Mouse (Mus musculus) hindbrain, embryonic 10.5 days (tissue): Measurements from ENCODE around the gene Zfp148. TPM values are rescaled to one million over a fixed set of nuclear protein-coding genes. Genes with fewer than 3 reads are reported as not detected.
A peak's percentile ranks its signal among the peaks of the same experiment; 100 is the strongest.
"Not testable (repeated sequence)": the region's sequence is repeated elsewhere in the genome, so short reads cannot be mapped to it uniquely, and the experiment has no call there.

Experiments
- DNase-seq: peaks from one replicate; pipeline ENCODE4 v3.0.0-alpha.2; 2017; ENCODE audit warnings: low spot score
- H3K27ac ChIP-seq: fragments of 300-500 bp; sonication (generic); 2 replicates; pipeline ENCODE4 v1.5.1; 2016; ENCODE audit warnings: mild to moderate bottlenecking, moderate library complexity
- H3K27me3 ChIP-seq: fragments of 300-500 bp; sonication (generic); 2 replicates; pipeline ENCODE4 v1.6.1; 2016; ENCODE audit warnings: mild to moderate bottlenecking; ENCODE audit not compliant: poor library complexity, insufficient read depth, severe bottlenecking
- H3K36me3 ChIP-seq: fragments of 300-500 bp; sonication (generic); 2 replicates; pipeline ENCODE4 v1.6.1; 2016; ENCODE audit warnings: mild to moderate bottlenecking, moderate library complexity
- H3K4me1 ChIP-seq: fragments of 300-500 bp; sonication (generic); replicated peaks from 2 replicates; pipeline ENCODE4 v1.6.1; 2016; ENCODE audit warnings: mild to moderate bottlenecking
- H3K4me3 ChIP-seq: fragments of 300-500 bp; sonication (generic); 2 replicates; pipeline ENCODE4 v1.5.1; 2016; ENCODE audit warnings: mild to moderate bottlenecking, moderate library complexity
- H3K9me3 ChIP-seq: fragments of 300-500 bp; sonication (generic); 2 replicates; pipeline ENCODE4 v1.6.1; 2016; ENCODE audit warnings: mild to moderate bottlenecking, moderate library complexity
- WGBS: fragments of 180-500 bp; shearing (Covaris S2); methylation state at CpG from one replicate; pipeline ENCODE4 v1.1.7; 2016; 5-methylcytosine and 5-hydroxymethylcytosine counted together
- polyA plus RNA-seq: library from polyadenylated mRNA; unstranded; fragments of >200 nt; fragmentation: Nextera tagmentation; extraction: Ambion mirVana; gene quantifications from 2 replicates; pipeline ENCODE4 v1.2.1, GENCODE M21; 2016

Zfp148 gene
- polyA plus RNA-seq, 1 experiment from 2014 or later = 38.8 TPM

DNA sequence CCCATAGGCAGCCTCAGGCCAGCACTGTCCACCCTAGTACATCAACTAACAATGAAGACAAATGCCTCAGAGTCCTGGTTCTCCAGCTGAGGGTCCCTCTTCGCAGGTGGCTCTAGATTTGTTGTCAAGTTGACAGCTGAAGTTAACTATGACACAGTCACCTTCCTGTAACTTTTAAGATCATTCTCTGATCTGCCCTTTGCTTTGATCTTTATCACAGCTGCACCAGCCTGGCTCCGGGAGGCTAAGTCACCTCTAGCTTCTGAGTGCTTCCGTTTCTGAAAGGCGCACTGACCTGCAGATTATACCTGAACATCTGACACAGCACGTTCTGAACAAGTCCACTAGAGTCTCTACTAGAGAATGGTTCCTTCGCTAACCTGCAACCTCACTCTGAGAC is 22.8 kb upstream of the Zfp148 start:
- WGBS = 88% methylated on average over 6 of the region's 6 CpGs
- H3K4me3 ChIP-seq = no peak overlapping the region
- H3K27me3 ChIP-seq = no peaks in the 10 kb centered on the region
- peaks cover 3% of the 10 kb centered on the region; the same call in 1 of the 2 replicates for H3K9me3 ChIP-seq
- H3K4me1 ChIP-seq = peaks cover 12% of the 10 kb centered on the region; the same call in 1 of the 2 replicates
- no peak for DNase-seq
- H3K36me3 ChIP-seq = no peaks in the 10 kb centered on the region
- no peak overlapping the region for H3K27ac ChIP-seq

DNA sequence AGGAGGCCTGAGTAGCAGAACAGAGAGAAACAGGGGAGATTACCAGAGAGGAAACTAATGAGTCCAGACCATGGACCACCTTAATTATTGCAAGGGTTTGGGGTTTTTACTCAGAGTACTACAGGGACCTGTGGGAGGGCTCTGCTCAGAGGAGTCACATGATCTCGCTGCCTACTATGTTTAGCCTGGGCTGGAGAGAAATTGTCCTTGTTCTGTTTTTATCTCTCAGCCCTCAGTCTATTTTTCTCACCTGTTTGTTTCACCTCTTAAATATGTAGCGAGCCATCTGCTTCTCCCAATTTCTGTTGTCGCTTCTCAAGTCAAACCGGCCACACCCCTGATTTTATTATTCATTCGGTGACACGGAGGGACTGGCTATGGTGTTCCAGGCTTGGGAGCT is 14.9 kb upstream of the Zfp148 start:
- no peak overlapping the region for H3K4me3 ChIP-seq
- no peak for DNase-seq
- 88% methylated on average over 6 of the region's 6 CpGs for WGBS
- H3K4me1 ChIP-seq = peaks cover 13% of the 10 kb centered on the region; the same call in 1 of the 2 replicates
- H3K36me3 ChIP-seq = no peaks in the 10 kb centered on the region
- peaks cover 6% of the 10 kb centered on the region; the same call in 1 of the 2 replicates for H3K9me3 ChIP-seq
- no peak overlapping the region for H3K27ac ChIP-seq
- no peaks in the 10 kb centered on the region for H3K27me3 ChIP-seq

DNA sequence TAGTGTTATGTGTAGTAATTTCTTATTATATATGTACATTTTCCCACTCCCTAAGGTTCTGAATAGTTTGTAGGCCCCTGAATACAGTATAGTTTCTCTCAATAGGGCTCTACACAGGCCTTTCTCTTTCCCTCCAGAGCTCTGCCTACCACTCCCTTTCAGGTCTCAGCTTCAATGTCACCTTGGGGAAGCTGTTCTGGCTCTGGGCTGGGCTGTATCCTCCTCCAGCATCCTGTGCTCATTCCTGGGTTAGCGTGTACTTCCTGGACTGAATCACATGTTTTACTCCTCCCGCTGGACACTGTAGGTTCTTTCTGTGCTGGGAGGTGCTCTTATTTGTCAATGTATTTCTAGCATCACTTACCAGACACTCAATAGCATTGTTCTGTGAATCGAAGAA is 12.0 kb upstream of the Zfp148 start:
- H3K9me3 ChIP-seq = no peaks in the 10 kb centered on the region
- 0 out of 2 replicates have a peak, but pooled peaks cover 3% of the 10 kb centered on the region for H3K4me1 ChIP-seq
- H3K27me3 ChIP-seq = no peaks in the 10 kb centered on the region
- DNase-seq = no peak
- no peaks in the 10 kb centered on the region for H3K36me3 ChIP-seq
- H3K27ac ChIP-seq = no peak overlapping the region
- H3K4me3 ChIP-seq = no peak overlapping the region
- 80% methylated on average over 3 of the region's 3 CpGs for WGBS

DNA sequence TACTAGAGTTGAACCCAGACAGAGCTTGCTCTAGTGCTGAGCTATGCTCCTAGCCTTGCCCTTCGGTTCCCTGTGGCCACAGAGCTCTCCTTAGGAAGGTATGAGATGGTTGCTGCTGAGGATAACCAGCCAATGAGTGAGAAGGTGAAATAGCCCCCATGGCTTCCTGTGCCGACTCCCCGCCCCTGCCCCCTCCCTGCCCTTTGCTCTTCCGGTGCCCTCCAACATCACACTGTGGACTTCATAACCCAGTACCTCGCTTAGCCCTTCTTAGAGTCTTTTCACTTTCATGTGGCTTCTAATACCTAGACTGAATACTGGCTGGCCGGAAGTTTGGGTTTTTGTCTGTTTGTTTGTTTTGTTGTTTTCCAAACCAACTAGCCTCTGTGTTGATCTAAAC is 9.8 kb upstream of the Zfp148 start:
- Histone ChIP-seq H3K4me3 (no peak overlapping the region), H3K9me3 (no peaks in the 10 kb centered on the region), H3K4me1 (0 out of 2 replicates have a peak, but pooled peaks cover 3% of the 10 kb centered on the region), H3K27ac (no peak overlapping the region), H3K27me3 (no peaks in the 10 kb centered on the region), H3K36me3 (no peaks in the 10 kb centered on the region)
- 68% methylated on average over 6 of the region's 6 CpGs for WGBS
- DNase-seq = no peak

DNA sequence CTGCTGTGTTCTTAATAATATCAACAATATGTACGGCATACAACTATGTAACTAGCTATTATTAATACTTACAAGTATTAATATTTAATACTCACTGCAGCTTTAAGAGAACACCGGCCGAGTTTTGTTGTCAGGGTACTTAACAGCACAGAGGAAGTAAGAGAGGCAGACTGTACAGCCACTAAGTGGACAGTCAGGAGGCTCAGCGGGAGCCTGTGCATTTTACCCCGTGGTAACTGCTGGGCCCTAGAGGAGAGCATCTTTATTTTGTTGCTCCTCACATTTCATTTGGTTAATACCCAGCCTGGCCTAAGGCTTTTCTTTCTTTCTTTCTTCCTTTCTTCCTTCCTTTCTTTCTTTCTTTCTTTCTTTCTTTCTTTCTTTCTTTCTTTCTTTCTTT is 8.0 kb upstream of the Zfp148 start:
- no peaks in the 10 kb centered on the region for H3K9me3 ChIP-seq
- H3K27ac ChIP-seq = no peak overlapping the region
- H3K36me3 ChIP-seq = no peaks in the 10 kb centered on the region
- 0 out of 2 replicates have a peak, but pooled peaks cover 3% of the 10 kb centered on the region for H3K4me1 ChIP-seq
- H3K4me3 ChIP-seq = no peak overlapping the region
- 82% methylated on average over 5 of the region's 5 CpGs for WGBS
- DNase-seq = no peak
- H3K27me3 ChIP-seq = no peaks in the 10 kb centered on the region

DNA sequence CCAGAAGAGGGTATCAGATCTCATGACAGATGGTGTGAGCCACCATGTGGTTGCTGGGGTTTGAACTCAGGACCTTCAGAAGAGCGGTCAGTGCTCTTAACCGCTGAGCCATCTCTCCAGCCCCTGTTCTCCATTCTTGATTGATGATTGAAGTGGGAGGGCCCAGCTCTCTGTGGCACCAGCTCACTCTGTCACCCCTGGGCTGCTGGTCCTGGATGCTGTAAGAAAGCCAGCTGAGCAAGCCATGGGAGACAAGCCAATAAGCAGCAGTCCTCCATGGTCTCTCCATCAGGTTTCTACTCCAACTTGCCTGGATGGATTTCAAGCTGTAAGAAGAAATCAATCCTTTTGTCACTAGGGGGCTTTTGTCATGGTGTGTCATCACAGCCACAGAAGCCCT is 7.3 kb upstream of the Zfp148 start:
- H3K36me3 ChIP-seq = no peaks in the 10 kb centered on the region
- H3K27me3 ChIP-seq = no peaks in the 10 kb centered on the region
- no peak overlapping the region for H3K27ac ChIP-seq
- no peaks in the 10 kb centered on the region for H3K9me3 ChIP-seq
- H3K4me1 ChIP-seq = 0 out of 2 replicates have a peak, but pooled peaks cover 3% of the 10 kb centered on the region
- DNase-seq = no peak
- no peak overlapping the region for H3K4me3 ChIP-seq
- 96% methylated on average over 2 of the region's 2 CpGs for WGBS

DNA sequence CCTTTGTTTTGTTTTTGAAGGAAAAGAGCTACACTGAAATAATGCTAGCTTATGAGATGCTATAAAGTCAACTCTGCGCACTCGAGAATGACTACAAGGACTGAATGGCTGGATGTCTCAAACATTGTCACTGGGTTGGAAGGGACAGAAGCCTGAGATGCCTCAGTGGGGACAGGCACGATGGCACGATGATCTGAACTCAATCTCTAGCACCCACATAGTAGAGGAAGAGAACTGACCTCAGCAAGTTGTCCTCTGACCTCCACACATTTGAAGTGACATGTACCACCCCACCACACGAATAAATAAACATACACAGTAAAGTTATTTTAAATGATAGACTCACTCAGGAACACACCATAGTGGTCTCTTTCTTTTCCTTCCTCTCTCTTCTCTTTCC is 4.4 kb upstream of the Zfp148 start:
- WGBS = 85% methylated on average over 5 of the region's 5 CpGs
- Histone ChIP-seq H3K27me3 (no peaks in the 10 kb centered on the region), H3K4me3 (no peak overlapping the region), H3K4me1 (peaks cover 11% of the 10 kb centered on the region), H3K9me3 (no peaks in the 10 kb centered on the region), H3K36me3 (0 out of 2 replicates have a peak, but pooled peaks cover 3% of the 10 kb centered on the region), H3K27ac (no peak overlapping the region)
- DNase-seq = no peak

DNA sequence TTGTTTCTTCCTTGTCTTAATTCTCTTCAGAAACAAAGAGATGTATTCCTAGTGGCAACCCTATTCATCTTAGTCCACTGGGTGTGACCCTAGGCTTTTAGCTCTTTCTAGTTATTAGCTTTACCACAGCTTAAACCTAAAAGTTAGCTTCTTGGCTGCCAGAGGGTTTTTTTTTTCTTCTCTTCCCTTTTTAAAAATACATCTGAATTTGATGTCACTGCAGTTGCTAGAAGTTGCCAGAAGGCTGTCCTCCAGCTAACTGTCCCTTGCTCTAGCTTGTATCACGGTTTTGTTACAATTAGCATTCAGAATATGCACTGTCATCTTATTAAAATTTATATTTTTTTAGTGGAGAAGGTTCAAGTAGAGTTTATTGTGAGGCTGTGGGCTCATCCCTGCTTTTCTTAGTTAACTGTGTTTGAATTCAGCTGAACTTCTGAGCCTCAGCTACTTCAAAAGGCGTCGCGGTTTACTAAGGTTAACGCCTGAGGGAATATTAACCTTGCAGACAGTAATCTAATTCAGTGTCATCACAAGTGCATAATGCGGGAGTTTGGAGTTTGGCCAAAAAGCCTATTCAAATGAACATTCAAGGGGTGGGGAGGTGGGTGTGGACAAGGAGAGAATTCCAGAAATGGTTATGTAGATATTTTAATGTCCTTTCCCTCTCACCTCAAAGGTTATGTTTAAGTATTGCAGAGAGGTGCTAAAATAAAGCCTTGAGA is 1.3 kb upstream of the Zfp148 start:
- Histone ChIP-seq H3K4me3 (peak overlapping the region; percentile 95), H3K36me3 (peaks cover 10% of the 10 kb centered on the region), H3K27ac (peak overlapping the region; percentile 99; the same call in 1 of the 2 replicates), H3K27me3 (no peaks in the 10 kb centered on the region), H3K9me3 (no peaks in the 10 kb centered on the region), H3K4me1 (peaks cover 23% of the 10 kb centered on the region)
- 75% methylated on average over 6 of the region's 6 CpGs for WGBS
- no peak for DNase-seq

DNA sequence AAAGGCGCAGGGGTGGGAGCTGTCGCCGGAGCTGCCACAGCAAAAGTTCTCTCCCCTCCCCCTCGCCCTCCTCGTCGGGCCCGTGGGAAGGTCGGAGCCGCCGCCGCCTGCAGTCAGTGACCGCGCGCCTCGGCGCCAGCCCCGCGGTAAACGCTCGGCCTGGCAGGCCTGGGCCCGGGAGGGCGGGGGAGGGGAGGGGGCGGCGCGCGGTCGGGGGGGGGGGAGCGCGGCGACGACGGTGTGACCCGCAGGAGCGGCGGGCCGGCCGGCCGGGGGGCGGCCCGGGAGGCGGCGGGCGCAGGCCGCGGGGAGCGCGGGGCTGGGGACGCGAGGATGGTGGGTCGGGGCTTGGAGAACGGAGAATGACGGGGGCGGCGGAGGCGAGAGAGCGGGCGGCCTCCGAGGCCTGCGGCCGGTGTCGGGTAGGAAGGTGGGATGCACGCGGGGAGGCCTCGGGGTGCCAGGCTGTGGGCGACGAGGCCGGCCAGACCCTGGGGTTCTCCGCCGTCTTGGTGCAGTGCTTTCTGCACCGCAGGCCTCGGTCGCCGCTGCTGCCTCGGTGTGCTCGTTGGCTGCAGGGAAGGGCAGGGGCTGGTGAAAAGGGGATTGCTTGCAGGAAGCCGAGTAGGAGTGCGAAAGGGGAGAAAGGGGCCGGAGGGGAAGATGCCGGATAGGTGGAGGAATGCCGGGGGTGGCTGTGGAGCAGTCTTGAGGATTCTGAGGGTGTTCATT is 412 bp downstream of the Zfp148 start:
- Histone ChIP-seq H3K27ac (peak overlapping the region; percentile 99), H3K4me1 (peaks cover 23% of the 10 kb centered on the region), H3K27me3 (no peaks in the 10 kb centered on the region), H3K36me3 (peaks cover 17% of the 10 kb centered on the region), H3K9me3 (no peaks in the 10 kb centered on the region), H3K4me3 (peak overlapping the region; percentile 95)
- under 1% methylated on average over 68 of the region's 80 CpGs for WGBS
- peak; percentile 71 for DNase-seq

DNA sequence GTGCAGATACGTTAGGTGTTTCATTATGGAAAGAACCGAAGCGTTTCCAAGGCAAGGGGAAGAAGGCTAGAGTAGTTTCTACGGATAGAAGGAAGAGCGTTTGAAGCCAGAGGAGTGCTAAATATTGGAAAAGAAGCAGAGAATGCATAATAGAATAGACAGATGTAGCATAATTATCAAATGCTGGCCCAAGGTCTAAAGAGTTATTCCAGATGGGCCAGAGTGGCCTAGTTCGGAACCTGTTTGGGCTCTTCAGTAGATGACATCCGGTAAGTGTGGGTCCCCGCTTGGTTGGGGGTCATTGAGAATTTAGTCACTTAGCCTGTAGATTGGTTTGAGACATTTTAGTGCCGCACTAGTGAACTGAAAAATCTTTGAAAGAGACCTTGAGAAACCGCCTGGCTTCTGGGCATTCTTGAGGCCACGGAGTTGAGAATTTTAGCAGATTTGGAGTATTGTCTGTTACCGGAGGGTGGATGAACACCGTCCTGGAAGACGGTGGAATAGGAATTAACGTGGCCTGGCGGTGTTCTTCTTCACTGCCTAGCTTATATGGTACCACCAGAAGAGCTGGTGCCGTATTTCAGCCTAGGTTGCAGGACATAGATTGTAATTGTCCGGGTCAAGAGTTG is 1.1 kb downstream of the Zfp148 start:
- Histone ChIP-seq H3K27me3 (no peaks in the 10 kb centered on the region), H3K4me1 (peaks cover 23% of the 10 kb centered on the region), H3K36me3 (peaks cover 23% of the 10 kb centered on the region), H3K4me3 (peak overlapping the region; percentile 95), H3K9me3 (no peaks in the 10 kb centered on the region), H3K27ac (peak overlapping the region; percentile 99)
- DNase-seq = peak; percentile 18
- 6% methylated on average over 18 of the region's 18 CpGs for WGBS

DNA sequence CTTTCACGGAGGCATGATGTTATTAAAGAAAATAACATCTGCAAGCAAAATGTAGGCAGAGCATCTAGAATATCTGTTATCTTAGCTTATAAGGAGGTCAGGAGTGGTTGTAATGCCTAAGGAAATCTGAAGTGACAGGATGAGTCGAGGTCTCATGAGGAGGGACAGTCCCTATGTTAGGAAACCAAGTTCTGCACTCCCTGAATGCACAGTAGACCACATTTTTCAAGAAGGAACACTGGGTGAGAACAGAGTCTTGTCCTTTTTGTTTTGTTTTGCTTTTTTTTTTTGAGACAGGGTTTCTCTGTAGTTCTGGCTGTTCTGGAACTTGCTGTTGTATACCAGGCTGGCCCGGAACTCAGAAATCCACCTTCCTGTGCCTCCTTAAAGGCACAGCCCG is 1.7 kb downstream of the Zfp148 start:
- H3K36me3 ChIP-seq = peaks cover 27% of the 10 kb centered on the region
- WGBS = 55% methylated on average over 4 of the region's 4 CpGs
- H3K4me3 ChIP-seq = peak overlapping the region; percentile 95
- DNase-seq = no peak
- H3K9me3 ChIP-seq = no peaks in the 10 kb centered on the region
- peak overlapping the region; percentile 99 for H3K27ac ChIP-seq
- peaks cover 23% of the 10 kb centered on the region for H3K4me1 ChIP-seq
- no peaks in the 10 kb centered on the region for H3K27me3 ChIP-seq

DNA sequence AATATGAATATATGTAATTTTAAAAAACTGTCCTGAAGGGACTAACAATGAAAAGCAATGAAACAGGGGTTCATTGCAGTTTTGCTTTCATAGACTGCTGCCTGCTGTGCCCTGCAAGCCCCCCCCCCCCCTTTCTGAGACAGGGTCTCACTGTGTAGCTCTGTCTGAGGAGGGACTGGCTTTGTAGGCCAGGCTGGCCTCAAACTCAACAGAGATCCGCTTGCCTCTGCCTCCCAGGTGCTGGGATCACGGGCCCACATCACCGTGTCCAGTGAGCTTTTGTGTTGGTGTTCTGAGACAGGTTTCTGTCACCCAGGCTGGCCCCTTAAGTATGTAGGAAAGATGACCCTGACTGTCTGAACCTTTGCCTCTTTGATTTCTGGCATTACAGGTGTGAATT is 2.9 kb downstream of the Zfp148 start:
- no peaks in the 10 kb centered on the region for H3K27me3 ChIP-seq
- peaks cover 23% of the 10 kb centered on the region for H3K4me1 ChIP-seq
- no peak overlapping the region for H3K27ac ChIP-seq
- peaks cover 27% of the 10 kb centered on the region for H3K36me3 ChIP-seq
- no peak for DNase-seq
- 96% methylated on average over 3 of the region's 3 CpGs for WGBS
- no peak overlapping the region for H3K4me3 ChIP-seq
- no peaks in the 10 kb centered on the region for H3K9me3 ChIP-seq

DNA sequence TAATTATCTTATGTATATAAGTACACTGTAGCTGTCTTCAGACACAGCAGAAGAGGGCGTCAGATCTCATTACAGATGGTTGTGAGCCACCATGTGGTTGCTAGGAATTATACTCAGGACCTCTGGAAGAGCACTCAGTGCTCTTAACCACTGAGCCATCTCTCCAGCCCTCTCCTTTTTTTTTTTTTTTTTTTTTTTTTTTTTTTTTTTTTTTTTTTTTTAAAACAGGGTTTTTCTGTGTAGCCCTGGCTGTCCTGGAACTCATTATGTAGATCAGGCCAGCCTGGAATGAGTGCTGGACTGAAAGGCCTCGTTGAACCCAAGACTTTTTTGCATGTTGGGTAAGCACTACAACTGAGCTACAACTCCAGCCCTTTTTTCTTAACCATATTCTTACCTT is 3.4 kb downstream of the Zfp148 start:
- DNase-seq, H3K4me3 ChIP-seq, H3K9me3 ChIP-seq, H3K27me3 ChIP-seq, H3K27ac ChIP-seq: not testable (repeated sequence)
- peaks cover 23% of the 10 kb centered on the region for H3K4me1 ChIP-seq
- peaks cover 25% of the 10 kb centered on the region for H3K36me3 ChIP-seq
- WGBS = 85% methylated on average over 2 of the region's 2 CpGs
